Mouse (Mus musculus) forelimb bud, embryonic 11.5 days (tissue): Measurements from ENCODE around the gene Hmgcll1.

Source experiments
- DNase-seq: peaks from one replicate; pipeline ENCODE4 v3.0.0-alpha.2; 2012; ENCODE audit warnings: low read depth, low spot score

The Hmgcll1 gene

DNA sequence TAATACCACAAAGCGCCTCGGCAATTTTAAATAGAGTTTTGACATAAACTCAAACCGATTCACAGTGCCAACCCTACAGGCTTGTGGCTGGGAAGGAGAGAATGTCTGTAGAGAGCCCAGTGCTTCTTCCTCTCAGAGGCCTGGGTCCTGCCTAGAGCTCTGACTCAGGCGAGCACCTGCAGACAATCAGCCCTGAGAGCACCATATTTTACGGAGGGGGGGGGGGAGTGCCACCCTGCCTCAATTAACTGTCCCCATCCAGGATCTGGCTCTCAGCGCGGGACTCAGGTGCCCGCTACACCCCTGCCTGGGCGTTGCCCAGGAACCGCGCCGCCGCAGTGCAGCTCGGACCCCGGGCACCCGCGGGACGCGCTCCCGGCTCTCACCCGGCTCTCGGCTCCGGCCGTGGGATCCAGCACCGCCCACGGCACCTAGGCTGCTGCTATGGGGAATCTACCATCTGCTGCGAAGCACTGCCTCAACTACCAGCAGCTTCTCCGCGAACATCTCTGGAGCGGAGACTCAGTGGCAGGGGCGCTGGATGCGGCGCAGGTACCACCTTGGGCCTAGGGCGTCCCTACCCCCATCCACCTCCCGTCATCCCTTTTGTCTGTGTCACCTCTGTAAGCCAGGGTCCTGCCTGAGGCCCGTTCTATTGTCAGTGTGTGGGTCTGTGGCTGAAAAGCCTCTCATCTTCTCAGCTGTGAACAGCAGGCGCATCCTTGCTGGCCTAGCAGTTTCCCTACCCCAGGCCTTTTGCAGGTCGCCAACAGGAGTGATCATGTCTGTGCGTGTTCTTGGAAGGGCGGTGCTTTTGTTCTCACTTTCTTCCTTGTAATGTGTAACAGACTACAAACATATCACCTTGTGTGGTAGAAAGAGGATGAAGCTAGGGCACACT lies at the start of gene Hmgcll1:
TSS of gene Hmgcll1 (plus strand) at position 225 of the 901 bp plus-strand sequence.
- no peak for DNase-seq

DNA sequence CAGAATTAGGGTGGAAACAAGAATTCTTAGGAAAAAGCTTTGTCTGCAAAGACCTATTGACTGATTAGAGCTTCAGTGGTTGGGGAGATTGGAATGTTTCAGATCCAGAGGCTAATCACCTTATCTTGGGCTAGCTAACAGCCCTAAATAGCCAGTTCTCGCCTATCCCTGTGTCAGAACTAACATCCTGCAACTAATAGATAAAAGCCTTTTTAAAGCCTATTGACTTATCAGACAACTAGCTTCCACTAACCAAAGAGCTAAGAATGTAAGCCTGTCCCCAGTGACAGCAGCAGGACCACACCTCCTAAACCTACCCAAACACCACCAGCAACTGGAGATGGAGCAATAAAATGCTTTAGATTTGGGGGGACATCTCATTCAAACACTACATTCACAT lies 34.6 kb upstream of the Hmgcll1 start:
- DNase-seq, result no peak

GRCm38 (mm10) chr9:75981139-75981538 lies 33.5 kb upstream of the Hmgcll1 start:
- no peak for DNase-seq

- DNase-seq, result no peak
Measured at GRCm38 (mm10) chr9:75989491-75989890, 25.2 kb upstream of the Hmgcll1 start.

- DNase-seq, result no peak
Measured at GRCm38 (mm10) chr9:75998791-75999350, 15.8 kb upstream of the Hmgcll1 start.

- DNase-seq, result no peak
Measured at GRCm38 (mm10) chr9:76000876-76001858, 13.5 kb upstream of the Hmgcll1 start.

DNA sequence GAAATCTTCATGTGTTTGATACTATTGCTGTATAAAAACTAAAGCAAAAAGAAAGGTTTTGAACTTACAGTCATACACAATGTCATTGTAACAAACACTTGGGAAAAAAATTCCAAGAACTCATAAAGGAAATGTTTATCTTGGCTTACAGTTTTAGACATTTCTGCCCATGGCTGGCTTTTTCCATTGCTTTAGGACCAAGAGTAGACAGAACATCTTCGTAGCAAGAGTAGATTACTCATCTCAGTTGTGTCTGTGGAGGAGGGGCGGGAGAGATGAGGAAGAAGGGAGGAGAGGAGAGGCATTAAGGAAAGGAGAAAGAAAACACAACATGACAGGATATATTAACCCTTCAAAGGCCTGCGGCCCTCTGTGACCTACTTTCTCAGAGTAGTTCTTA lies 11.6 kb upstream of the Hmgcll1 start:
- no peak for DNase-seq

- DNase-seq, result no peak
Measured at GRCm38 (mm10) chr9:76003637-76004036, 11.0 kb upstream of the Hmgcll1 start.

DNA sequence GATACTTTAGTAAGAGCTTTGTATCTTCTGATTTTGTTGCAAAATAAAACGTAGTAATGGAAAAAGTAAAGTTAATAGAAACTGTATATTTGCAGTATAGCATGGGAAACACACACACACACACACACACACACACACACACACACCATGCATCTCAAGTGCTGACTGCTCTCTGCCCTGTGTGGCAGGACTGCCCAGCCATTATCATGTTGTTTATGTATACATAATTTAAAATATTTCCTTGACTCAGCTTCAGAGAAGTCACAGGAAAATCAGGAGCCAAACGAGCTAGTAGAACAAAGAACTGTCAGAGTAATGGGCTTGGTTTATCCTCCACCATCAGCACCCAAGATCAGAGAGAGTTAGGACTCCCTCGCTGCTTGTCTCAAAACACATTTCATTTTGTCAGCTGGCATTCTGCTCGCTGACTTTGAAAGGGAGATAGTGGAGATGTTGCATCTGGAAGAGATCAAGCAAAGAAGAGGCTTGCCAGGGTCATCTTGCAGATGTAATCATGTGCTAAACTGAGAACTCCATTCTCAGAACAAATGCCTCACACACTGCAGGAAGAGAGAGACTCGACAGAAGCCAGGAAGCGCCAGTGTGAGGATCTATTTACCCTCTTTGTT lies 7.2 kb upstream of the Hmgcll1 start:
- no peak for DNase-seq

DNA sequence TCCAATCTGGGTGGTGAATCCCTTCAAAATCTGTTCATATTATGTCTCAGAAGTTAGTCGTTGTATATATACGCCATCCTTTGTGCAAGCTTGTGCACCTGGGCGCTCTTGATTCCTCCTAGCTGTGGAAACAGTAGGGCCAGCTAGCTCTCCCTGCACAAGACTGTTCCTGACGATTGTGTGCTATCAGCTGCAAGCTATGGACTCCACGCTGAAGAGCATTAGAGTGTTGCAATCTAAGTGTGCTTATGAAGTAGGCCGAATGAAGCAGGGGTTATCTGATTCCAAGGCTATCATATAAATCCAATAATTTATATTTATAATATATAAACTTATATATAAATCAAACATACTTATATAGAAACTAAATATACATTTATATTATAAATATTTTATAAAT lies 866 bp upstream of the Hmgcll1 start:
- no peak for DNase-seq

GRCm38 (mm10) chr9:76015971-76016370 lies 1.3 kb downstream of the Hmgcll1 start:
- no peak for DNase-seq

- no peak for DNase-seq
Measured at GRCm38 (mm10) chr9:76016506-76016905, 1.9 kb downstream of the Hmgcll1 start.

DNA sequence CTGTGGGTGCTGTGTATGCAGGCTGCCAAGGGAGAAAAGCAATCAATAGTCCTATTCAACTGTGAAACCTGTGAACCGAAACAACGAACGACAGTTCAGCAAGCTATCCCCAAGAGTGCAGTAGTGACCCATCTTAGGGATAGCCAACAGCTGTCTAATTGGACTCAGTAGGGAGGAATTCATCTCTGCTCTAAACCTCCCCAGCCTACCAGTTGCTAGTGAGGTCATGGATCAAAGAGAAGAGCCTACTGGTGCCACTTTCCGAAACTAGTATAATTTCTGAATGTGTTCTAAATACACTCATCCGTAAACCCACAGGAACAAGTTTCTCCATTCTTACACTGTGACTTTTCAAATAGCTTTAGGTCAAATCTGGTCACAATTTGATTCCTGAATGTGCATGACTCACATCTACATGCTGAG lies 8.9 kb downstream of the Hmgcll1 start:
- DNase-seq, result no peak

DNA sequence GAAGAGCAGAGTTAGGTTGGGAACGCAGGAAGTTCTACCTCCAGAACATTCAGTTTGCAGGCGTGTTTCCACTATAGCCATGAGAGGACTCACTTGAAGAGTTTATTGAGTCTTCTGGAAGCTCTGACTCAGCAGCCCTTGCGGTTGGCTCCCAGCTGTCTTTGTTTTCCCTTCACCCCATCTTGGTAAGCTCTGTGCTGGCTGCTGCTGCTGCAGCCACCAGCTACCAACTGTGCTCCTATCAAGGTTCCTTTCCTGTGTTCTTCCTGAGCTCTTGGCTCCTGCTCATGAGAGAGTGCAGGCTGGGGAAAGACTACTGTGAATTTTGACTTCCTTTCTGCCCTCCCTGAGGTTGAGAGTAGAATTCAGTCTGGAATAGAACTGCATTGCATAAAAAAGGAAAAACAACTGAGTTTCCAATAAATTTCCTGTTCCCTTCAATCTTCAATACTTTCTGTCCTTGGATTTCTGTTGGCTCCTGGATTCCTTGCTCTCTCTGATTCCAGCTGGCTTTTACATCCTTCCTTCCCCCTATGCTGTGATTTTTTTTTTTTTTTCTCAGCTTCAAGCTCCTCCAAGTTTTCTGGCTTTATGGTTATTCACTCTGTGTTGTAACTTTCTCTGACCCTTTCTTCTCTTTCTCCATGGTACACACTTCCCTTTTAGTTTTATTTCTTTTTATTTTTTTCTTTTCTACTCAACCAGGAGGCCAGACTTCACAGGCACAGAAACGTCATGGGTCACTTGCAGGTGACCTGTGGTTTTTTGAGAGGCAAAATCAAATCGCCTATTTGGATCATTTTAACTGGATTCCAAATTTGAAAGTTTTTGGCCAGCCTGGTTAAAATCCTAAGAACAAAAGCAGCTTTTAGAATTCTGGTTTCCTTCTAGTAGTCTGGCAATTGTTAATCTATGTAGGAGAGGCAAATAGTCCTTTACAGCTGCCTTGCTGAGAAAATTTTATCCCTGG lies 9.9 kb downstream of the Hmgcll1 start:
- no peak for DNase-seq

- DNase-seq, result no peak
Measured at GRCm38 (mm10) chr9:76029471-76030199, 15.0 kb downstream of the Hmgcll1 start.

- peak; percentile 58 for DNase-seq
Measured at GRCm38 (mm10) chr9:76035058-76035457, 20.4 kb downstream of the Hmgcll1 start.

DNA sequence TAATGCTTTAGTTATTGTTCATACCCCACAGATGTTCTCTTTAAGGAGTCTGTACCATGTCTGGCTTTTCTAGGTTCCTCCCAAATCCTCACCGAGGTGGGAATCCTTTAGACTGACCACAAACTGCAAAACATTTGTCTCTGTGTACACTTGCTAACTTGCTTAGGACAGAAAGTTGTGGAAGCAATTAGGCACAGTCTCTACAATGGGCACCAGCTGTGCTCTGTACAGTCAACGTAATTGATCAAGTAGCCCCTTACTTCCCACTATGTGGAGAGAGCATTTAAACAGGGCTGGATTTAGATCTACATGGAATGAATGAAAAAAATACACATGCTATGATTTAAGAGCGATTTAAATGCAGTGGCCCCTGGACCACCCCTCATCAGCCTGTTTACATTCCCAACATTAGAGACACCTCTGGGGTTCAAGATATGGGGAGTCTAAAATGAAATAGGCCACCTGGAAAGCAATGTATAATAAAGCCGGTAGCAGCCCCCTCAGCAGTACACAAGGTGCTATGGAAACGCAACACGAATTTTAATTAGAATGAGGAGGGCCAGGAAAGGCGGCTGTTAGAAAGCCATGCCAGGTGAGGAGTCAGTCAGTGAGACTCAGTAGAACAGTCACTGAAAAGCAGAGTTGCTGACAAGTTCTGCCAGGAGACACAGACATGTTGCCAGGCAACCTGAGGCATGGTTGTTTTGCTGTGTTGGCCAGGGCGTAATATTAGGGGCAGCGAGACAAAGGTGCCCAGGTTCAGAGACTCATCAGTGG lies 23.9 kb downstream of the Hmgcll1 start:
- peak; percentile 59 for DNase-seq

- DNase-seq, result no peak
Measured at GRCm38 (mm10) chr9:76039711-76040110, 25.1 kb downstream of the Hmgcll1 start.

DNA sequence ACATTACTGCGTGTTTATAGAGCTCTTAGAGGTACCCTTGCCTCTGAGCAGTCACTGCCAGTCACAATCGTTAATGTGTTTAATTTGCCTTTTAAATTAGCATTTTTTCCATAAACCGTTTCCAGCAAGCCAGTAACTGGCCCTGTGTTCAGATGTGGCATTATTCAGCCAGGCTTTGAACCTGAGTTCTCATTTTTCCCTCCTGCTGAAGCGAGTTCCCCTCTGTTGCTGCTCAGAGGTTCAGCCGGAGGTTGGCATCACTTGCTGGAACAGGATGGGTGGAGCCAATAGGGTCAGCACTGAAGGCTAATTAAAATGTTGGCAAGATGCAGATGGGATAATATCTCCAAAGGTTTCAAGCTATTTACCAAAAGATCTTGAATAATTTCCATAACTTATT lies 28.7 kb downstream of the Hmgcll1 start:
- peak; percentile 39 for DNase-seq
